Mouse (Mus musculus) embryonic fibroblast, embryonic 13.5 days (primary cell): ENCODE results near the gene Glrb.

Experiments used
- CTCF ChIP-seq: IDR thresholded peaks from 2 replicates; pipeline ENCODE4 v1.5.1; 2011; ENCODE audit warnings: mild to moderate bottlenecking, control low read depth, low read length, moderate library complexity, borderline replicate concordance; ENCODE audit not compliant: insufficient read depth
- POLR2A ChIP-seq: IDR thresholded peaks from 2 replicates; pipeline ENCODE4 v1.6.1; 2011; ENCODE audit warnings: low read depth, mild to moderate bottlenecking, control low read depth, low read length, moderate library complexity

DNA sequence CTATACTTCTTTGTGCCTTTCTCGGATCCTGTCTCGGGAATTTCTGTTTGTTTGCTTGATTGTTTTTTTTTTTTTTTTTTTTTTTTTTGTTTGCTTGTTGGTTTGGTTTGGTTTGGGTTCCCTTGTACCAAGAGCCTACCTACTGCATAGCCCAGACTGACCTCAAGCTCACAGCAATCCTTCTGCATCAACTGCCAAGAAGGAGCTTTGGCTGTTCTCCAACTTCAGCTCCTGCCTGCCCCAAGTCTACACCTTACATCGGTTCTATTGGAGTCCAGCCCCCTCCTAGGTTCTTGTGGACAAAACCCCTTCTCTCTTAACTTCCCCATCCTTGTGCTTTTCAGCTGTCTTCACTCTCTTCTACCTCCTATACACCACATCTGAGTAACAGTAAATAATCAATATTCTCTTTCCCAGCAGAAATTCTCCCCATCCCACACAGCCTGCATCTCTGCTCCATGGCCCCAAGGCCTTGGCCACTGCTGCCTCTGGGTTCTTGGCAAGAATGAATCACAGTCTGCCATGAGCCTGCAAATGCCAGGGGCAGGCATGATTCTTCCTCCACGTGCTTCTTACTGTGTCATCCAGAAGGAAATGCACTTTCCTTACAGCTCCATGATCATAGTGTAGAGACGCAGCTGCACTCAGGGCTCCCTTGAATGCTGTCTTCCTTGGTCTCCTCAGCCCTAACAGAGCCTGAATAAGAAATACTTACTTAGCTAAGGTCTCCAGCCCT, 18.5 kb downstream of the Glrb start:
- no peak for TF ChIP-seq POLR2A
- TF ChIP-seq CTCF = no peak
